Mouse (Mus musculus): ENCODE data around the gene Vmn2r74.

DNA sequence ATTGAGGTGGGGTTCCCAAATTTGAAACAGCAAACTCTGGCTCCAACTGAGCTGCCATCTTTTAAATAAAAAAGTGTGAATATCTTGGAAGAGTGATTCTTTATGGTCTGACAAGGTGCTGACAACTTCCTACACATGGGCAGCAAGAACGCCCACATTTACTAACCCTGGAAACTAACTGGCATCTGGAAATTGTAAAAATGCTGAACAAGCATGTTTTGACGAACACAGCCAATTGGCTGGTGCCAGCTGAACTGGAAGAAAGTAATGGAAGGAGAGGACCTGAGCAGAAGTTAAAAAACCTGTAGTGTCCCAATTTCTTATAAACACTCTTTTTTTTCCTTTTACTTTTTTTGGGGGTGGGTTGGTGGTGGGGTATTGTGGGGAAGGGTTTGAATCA is 46.1 kb upstream of the Vmn2r74 start:
- TF ChIP-seq POLR2A (IDR thresholded peaks at IDR 0.05; ENCODE audit: low read depth, low read length): no peak
- no peak for TF ChIP-seq CTCF (IDR thresholded peaks at IDR 0.05; ENCODE audit: borderline replicate concordance, insufficient read depth, low read length)

Data from embryonic fibroblast, embryonic 13.5 days (primary cell).